Mouse (Mus musculus): Measurements from ENCODE around the gene Gm8369.
"Not testable (repeated sequence)": the region's sequence is repeated elsewhere in the genome, so short reads cannot be mapped to it uniquely, and the experiment has no call there.

DNA sequence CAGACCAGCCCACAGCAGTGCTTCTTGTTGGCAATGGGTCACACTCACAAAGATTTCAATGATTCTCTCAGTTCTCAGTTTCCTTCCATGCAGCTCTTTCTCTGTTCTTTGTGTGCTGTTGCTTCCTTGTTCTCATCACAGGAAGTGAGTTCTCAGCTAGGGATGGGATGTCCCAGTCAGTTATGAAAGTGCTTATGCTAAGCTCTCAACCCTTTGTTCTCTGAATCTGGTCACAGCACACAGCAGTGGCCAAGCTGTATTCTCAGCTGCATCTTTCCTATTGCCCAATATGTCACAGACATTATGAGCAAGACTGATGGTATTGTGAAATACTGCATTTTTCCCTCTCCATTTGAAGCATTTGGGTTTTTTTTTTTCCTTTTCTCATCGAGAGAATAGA is 20.9 kb upstream of the Gm8369 start:
- TF ChIP-seq CTCF (IDR thresholded peaks at IDR 0.05; ENCODE audit: borderline replicate concordance, extremely low read depth, insufficient read depth, insufficient read length); POLR2A (IDR thresholded peaks at IDR 0.05; ENCODE audit: borderline replicate concordance, extremely low read depth, insufficient read depth, insufficient read length, poor library complexity, severe bottlenecking): not testable (repeated sequence)

All from brain, embryonic 14.5 days (tissue).